16 mouse cellular contexts compared by ENCODE assay signal in the genomic region with DNA sequence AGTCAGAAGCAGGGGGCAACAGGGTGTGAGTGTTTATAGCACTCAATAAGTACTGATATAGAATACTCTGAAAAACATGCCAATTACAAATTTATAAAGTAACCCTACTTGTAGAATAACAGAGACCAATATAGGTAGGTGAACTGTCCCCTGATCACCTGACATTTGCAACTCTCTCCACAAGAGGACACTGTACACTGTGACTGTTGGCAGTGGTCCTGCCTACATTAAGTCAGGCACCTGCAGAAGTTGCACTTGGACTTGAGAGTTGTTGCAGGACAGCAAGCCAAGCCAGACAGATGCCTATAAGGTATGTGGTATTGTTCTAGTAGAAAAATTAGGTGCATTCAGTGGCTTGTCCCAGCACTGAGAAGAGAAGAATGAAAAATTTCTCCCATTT. TPM values are rescaled to one million over a fixed set of nuclear protein-coding genes. Genes with fewer than 3 reads are reported as not detected.
A peak's percentile ranks its signal among the peaks of the same experiment; 100 is the strongest.
DNase-seq lines count a peak whose midpoint lies in the region; ATAC-seq and TF ChIP-seq lines count a peak whose summit lies in the region.
"Had no signal": no experiment of that assay in that cellular context is flagged by ENCODE, and none has a peak within 500 bp of the region (broad histone marks: within the 10 kb centered on the region; RNA-seq: fewer than 3 reads in every experiment).

No protein-coding gene starts in this region.

- no peaks in the 10 kb centered on the region for H3K27me3 ChIP-seq in cerebellum, adult 2 months (ENCODE audit: control insufficient read depth, insufficient read depth, low read length)
- no peaks in the 10 kb centered on the region for H3K27me3 ChIP-seq in intestine, postnatal 0 days (replicated peaks; ENCODE audit: control insufficient read depth, insufficient read depth, low read length)
- H3K27me3 ChIP-seq in intestine, embryonic 16.5 days (replicated peaks; ENCODE audit: control insufficient read depth, insufficient read depth, low read length) = no peaks in the 10 kb centered on the region
- H3K27me3 ChIP-seq in liver, embryonic 14.5 days (ENCODE audit: control insufficient read depth, insufficient read depth, low read length) = no peaks in the 10 kb centered on the region
- H3K27me3 ChIP-seq in liver, embryonic 12.5 days (replicated peaks) = no peaks in the 10 kb centered on the region
- H3K27me3 ChIP-seq: limb, embryonic 15.5 days; midbrain, embryonic 12.5 days had no signal

- H3K4me3 ChIP-seq in cerebellum, adult 2 months (replicated peaks; ENCODE audit: insufficient read depth, low read depth, low read length) = no peak overlapping the region
- no peak overlapping the region for H3K4me3 ChIP-seq in intestine, postnatal 0 days (ENCODE audit: low read depth, low read length)
- no peak overlapping the region for H3K4me3 ChIP-seq in intestine, embryonic 16.5 days (ENCODE audit: low read length)
- H3K4me3 ChIP-seq in liver, embryonic 14.5 days (ENCODE audit: insufficient read depth in 1 of 2, low read depth in 2 of 2, low read length in 2 of 2) = no peak overlapping the region
- no peak overlapping the region for H3K4me3 ChIP-seq in liver, embryonic 12.5 days
- H3K4me3 ChIP-seq: heart, embryonic 10.5 days; hindbrain, embryonic 10.5 days; limb, embryonic 15.5 days; midbrain, embryonic 12.5 days had no signal

- no peaks in the 10 kb centered on the region for H3K4me1 ChIP-seq in cerebellum, adult 2 months (ENCODE audit: control insufficient read depth, insufficient read depth, low read length)
- H3K4me1 ChIP-seq in intestine, postnatal 0 days (replicated peaks; ENCODE audit: control insufficient read depth, insufficient read depth, low read length) = no peaks in the 10 kb centered on the region
- no peaks in the 10 kb centered on the region for H3K4me1 ChIP-seq in intestine, embryonic 16.5 days (ENCODE audit: control insufficient read depth, insufficient read depth, low read length)
- no peaks in the 10 kb centered on the region for H3K4me1 ChIP-seq in liver, embryonic 14.5 days (replicated peaks; ENCODE audit: control insufficient read depth in 2 of 2, insufficient read depth in 2 of 2, low read length in 1 of 2)
- no peaks in the 10 kb centered on the region for H3K4me1 ChIP-seq in liver, embryonic 12.5 days
- H3K4me1 ChIP-seq: heart, embryonic 10.5 days; limb, embryonic 15.5 days; midbrain, embryonic 12.5 days had no signal

- TF ChIP-seq EP300 in liver, embryonic 14.5 days (IDR thresholded peaks at IDR 0.05; ENCODE audit: low read depth) = no peak

- DNase-seq in cerebellum, adult 2 months = no peak
- no peak for DNase-seq in cerebellum, postnatal 4 days (ENCODE audit: low spot score in 2 of 2)
- DNase-seq in liver, embryonic 14.5 days (ENCODE audit: low read depth in 3 of 3, low spot score in 3 of 3) = no peak
- DNase-seq in MN1 (ENCODE audit: low spot score) = peak; percentile 37
- no peak for DNase-seq in frontal cortex, postnatal 14 days (ENCODE audit: low spot score in 2 of 2)
- DNase-seq: cerebellum, adult 11-12 months; gastrocnemius, postnatal 10 days; right cerebral cortex, postnatal 25 days had no signal

- H3K27ac ChIP-seq in cerebellum, adult 2 months (ENCODE audit: insufficient read depth, low read length) = no peak overlapping the region
- H3K27ac ChIP-seq in intestine, postnatal 0 days (ENCODE audit: low read depth, low read length) = no peak overlapping the region
- no peak overlapping the region for H3K27ac ChIP-seq in intestine, embryonic 16.5 days (ENCODE audit: low read length)
- H3K27ac ChIP-seq in liver, embryonic 14.5 days = no peak overlapping the region
- H3K27ac ChIP-seq in liver, embryonic 12.5 days = no peak overlapping the region
- H3K27ac ChIP-seq: heart, embryonic 10.5 days; hindbrain, embryonic 10.5 days; limb, embryonic 15.5 days; midbrain, embryonic 12.5 days had no signal

- TF ChIP-seq POLR2A in cerebellum, adult 2 months (IDR thresholded peaks at IDR 0.05; ENCODE audit: borderline replicate concordance, insufficient read depth, low read length) = no peak

- H3K4me2 ChIP-seq in intestine, postnatal 0 days (replicated peaks; ENCODE audit: low read depth) = no peak overlapping the region
- no peak overlapping the region for H3K4me2 ChIP-seq in intestine, embryonic 16.5 days (ENCODE audit: low read depth, low read length)
- no peak overlapping the region for H3K4me2 ChIP-seq in liver, embryonic 14.5 days (ENCODE audit: low read depth)
- no peak overlapping the region for H3K4me2 ChIP-seq in liver, embryonic 12.5 days
- H3K4me2 ChIP-seq: limb, embryonic 15.5 days; midbrain, embryonic 12.5 days had no signal

- TF ChIP-seq CTCF in cerebellum, adult 2 months (IDR thresholded peaks at IDR 0.05; ENCODE audit: borderline replicate concordance, insufficient read depth, low read depth, low read length) = 0 out of 2 replicates have a peak, but pooled peaks have one; percentile 4
- peak; percentile 45; the same call in 1 of the 2 replicates for TF ChIP-seq CTCF in intestine, postnatal 0 days (IDR thresholded peaks at IDR 0.05; ENCODE audit: low read depth)
- 0 out of 2 replicates have a peak, but pooled peaks have one; percentile 3 for TF ChIP-seq CTCF in liver, embryonic 14.5 days (IDR thresholded peaks at IDR 0.05; ENCODE audit: low read depth)

- no peak for ATAC-seq in intestine, postnatal 0 days
- ATAC-seq in intestine, embryonic 16.5 days = no peak
- no peak for ATAC-seq in liver, embryonic 14.5 days (ENCODE audit: insufficient read depth)
- no peak for ATAC-seq in liver, embryonic 12.5 days
- ATAC-seq: forebrain, embryonic 14.5 days had no signal

- H3K9me3 ChIP-seq in intestine, postnatal 0 days (ENCODE audit: control insufficient read depth) = no peaks in the 10 kb centered on the region
- H3K9me3 ChIP-seq in intestine, embryonic 16.5 days (ENCODE audit: control insufficient read depth, low read length) = no peaks in the 10 kb centered on the region
- H3K9me3 ChIP-seq in liver, embryonic 14.5 days (ENCODE audit: control insufficient read depth, low read length) = no peaks in the 10 kb centered on the region
- H3K9me3 ChIP-seq in liver, embryonic 12.5 days (replicated peaks) = no peaks in the 10 kb centered on the region
- H3K9me3 ChIP-seq: heart, embryonic 10.5 days; hindbrain, embryonic 10.5 days; limb, embryonic 15.5 days; midbrain, embryonic 12.5 days had no signal

- no peak overlapping the region for H3K9ac ChIP-seq in intestine, postnatal 0 days (ENCODE audit: low read depth, low read length)
- no peak overlapping the region for H3K9ac ChIP-seq in intestine, embryonic 16.5 days (ENCODE audit: low read depth, low read length)
- no peak overlapping the region for H3K9ac ChIP-seq in liver, embryonic 14.5 days (replicated peaks)
- no peak overlapping the region for H3K9ac ChIP-seq in liver, embryonic 12.5 days
- H3K9ac ChIP-seq: limb, embryonic 15.5 days; midbrain, embryonic 12.5 days had no signal

- H3K36me3 ChIP-seq in intestine, postnatal 0 days (ENCODE audit: control insufficient read depth, insufficient read depth) = peaks cover 6% of the 10 kb centered on the region; the same call in 1 of the 2 replicates
- H3K36me3 ChIP-seq in intestine, embryonic 16.5 days (ENCODE audit: control insufficient read depth, insufficient read depth, low read length) = no peaks in the 10 kb centered on the region
- no peaks in the 10 kb centered on the region for H3K36me3 ChIP-seq in liver, embryonic 14.5 days (replicated peaks; ENCODE audit: control insufficient read depth, insufficient read depth, low read depth)
- no peaks in the 10 kb centered on the region for H3K36me3 ChIP-seq in liver, embryonic 12.5 days
- H3K36me3 ChIP-seq: heart, embryonic 10.5 days; hindbrain, embryonic 10.5 days; limb, embryonic 15.5 days; midbrain, embryonic 12.5 days had no signal

RNA-seq across cellular contexts. Expression of a gene that starts 52.3 kb away (rescaled TPM):
- 0.03 TPM in 1 of 2 replicates, not detected in the other for polyA plus RNA-seq in cerebellum, adult 2 months (2012; rRNA removed)
- polyA plus RNA-seq in intestine, postnatal 0 days (2015; fragmentation: Nextera tagmentation; extraction: Ambion mirVana) = 0.44 and 0.84 TPM in 2 replicates
- polyA plus RNA-seq in intestine, embryonic 16.5 days (2015; fragmentation: Nextera tagmentation; extraction: Ambion mirVana) = 0.32 and 0.33 TPM in 2 replicates
- 1.0 and 1.1 TPM in 2 replicates for polyA plus RNA-seq in liver, embryonic 14.5 days (2012; rRNA removed)
- polyA plus RNA-seq in liver, embryonic 14.5 days (2014; fragmentation: Nextera tagmentation; extraction: Ambion mirVana) = 1.9 TPM in 2 replicates
- 0.57 and 0.69 TPM in 2 replicates for polyA plus RNA-seq in liver, embryonic 12.5 days (2016; fragmentation: Nextera tagmentation; extraction: Ambion mirVana)
- polyA plus RNA-seq: heart, embryonic 10.5 days; hindbrain, embryonic 10.5 days; midbrain, embryonic 12.5 days had no signal
